Mouse (Mus musculus): Measurements from ENCODE around the gene Gna14.

DNA sequence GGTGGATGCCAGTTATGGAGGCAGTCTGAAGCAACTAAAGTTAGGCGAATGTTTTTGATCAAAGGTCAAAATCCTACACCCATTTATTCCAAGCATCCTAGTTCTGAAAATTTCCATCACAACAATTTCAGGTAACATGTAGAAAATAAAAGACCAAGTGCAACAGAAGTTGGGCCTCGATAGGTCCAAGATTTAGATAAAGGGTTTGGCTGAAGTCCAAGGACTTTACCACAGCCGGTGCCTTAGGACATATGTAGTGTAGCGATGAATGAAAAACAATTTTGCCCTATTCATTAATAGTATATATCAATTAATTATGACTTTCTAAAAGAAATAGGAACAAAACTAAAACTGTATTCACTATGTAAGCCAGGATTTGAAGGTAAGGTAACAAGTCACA lies 187.6 kb downstream of the Gna14 start:
- TF ChIP-seq ZKSCAN1 (IDR thresholded peaks at IDR 0.05; ENCODE audit: low read depth, low read length): no peak
- no peak for TF ChIP-seq BHLHE40 (IDR thresholded peaks at IDR 0.05; ENCODE audit: borderline replicate concordance, low read depth, low read length)
- TF ChIP-seq SIN3A (IDR thresholded peaks at IDR 0.05; ENCODE audit: low read length): no peak
- no peak for TF ChIP-seq POLR2A (IDR thresholded peaks at IDR 0.05; ENCODE audit: control insufficient read depth in 1 of 2, insufficient read depth in 1 of 2, low read depth in 1 of 2, low read length in 2 of 2, poor library complexity in 1 of 2)
- TF ChIP-seq HCFC1 (IDR thresholded peaks at IDR 0.05; ENCODE audit: low read depth, low read length): no peak
- no peak for TF ChIP-seq CTCF (IDR thresholded peaks at IDR 0.05 in 2 of 3, conservative IDR thresholded peaks at IDR 0.05 in 1 of 3; ENCODE audit: control insufficient read depth in 1 of 3, insufficient read depth in 1 of 3, low read depth in 2 of 3, low read length in 3 of 3, poor library complexity in 1 of 3, severe bottlenecking in 1 of 3)
- no peak for TF ChIP-seq USF2 (IDR thresholded peaks at IDR 0.05; ENCODE audit: borderline replicate concordance in 1 of 2, insufficient read depth in 1 of 2, low read depth in 1 of 2, low read length in 2 of 2)
- no peak for TF ChIP-seq TBP (IDR thresholded peaks at IDR 0.05; ENCODE audit: low read depth, low read length)
- peak; percentile 64 for TF ChIP-seq RCOR1 (IDR thresholded peaks at IDR 0.05; ENCODE audit: low read depth, low read length)
- TF ChIP-seq SMC3 (IDR thresholded peaks at IDR 0.05; ENCODE audit: low read depth, low read length): no peak
- no peak for TF ChIP-seq E2F4 (IDR thresholded peaks at IDR 0.05; ENCODE audit: borderline replicate concordance, low read depth, low read length)
- TF ChIP-seq EP300 (IDR thresholded peaks at IDR 0.05; ENCODE audit: low read depth in 1 of 2, low read length in 2 of 2): peak; percentile 77 to 79
